Mouse (Mus musculus): ENCODE results near the gene Ppp1r14d. TPM values are rescaled to one million over a fixed set of nuclear protein-coding genes. Genes with fewer than 3 reads are reported as not detected.

The Ppp1r14d gene
- total RNA-seq, 1 experiment from 2014 or later: not detected

GRCm38 (mm10) chr2:119174866-119175265 lies 54.8 kb downstream of the Ppp1r14d start:
- no peak for ATAC-seq (replicated peaks; ENCODE audit: low read depth, poor library complexity, severe bottlenecking)

GRCm38 (mm10) chr2:119173991-119174651 lies 55.6 kb downstream of the Ppp1r14d start, which contains the start of gene Gm14137:
Gm14137 (plus strand) TSS chr2:119174509.
- ATAC-seq (replicated peaks; ENCODE audit: low read depth, poor library complexity, severe bottlenecking): no peak

- ATAC-seq (replicated peaks; ENCODE audit: low read depth, poor library complexity, severe bottlenecking): peak; percentile 74
These were observed 56.7 kb downstream of the Ppp1r14d start for GRCm38 (mm10) chr2:119172862-119173576.

- ATAC-seq (replicated peaks; ENCODE audit: low read depth, poor library complexity, severe bottlenecking): peak; percentile 2; the same call in 1 of the 2 replicates
These were observed 57.3 kb downstream of the Ppp1r14d start for GRCm38 (mm10) chr2:119172446-119172845.

GRCm38 (mm10) chr2:119171574-119171973 lies 58.1 kb downstream of the Ppp1r14d start:
- ATAC-seq (replicated peaks; ENCODE audit: low read depth, poor library complexity, severe bottlenecking): no peak

- ATAC-seq (replicated peaks; ENCODE audit: low read depth, poor library complexity, severe bottlenecking): 0 out of 2 replicates have a peak, but pooled peaks have one; percentile 8
These were observed 59.4 kb downstream of the Ppp1r14d start for GRCm38 (mm10) chr2:119170282-119170681.

Other genes with a start within 250 kb of the Ppp1r14d start
- gene Ccdc32, start 200.5 kb downstream of the Ppp1r14d start, total RNA-seq (2017): 11.4 and 15.7 TPM in 2 replicates
- gene Rpusd2, start 195.1 kb downstream of the Ppp1r14d start, total RNA-seq (2017): 22.3 and 22.8 TPM in 2 replicates
- gene Knl1, start 182.8 kb downstream of the Ppp1r14d start, total RNA-seq (2017): 91.2 and 91.3 TPM in 2 replicates
- 29.3 and 33.2 TPM in 2 replicates for gene Rad51, start 117.1 kb downstream of the Ppp1r14d start, total RNA-seq (2017)
- 38.4 and 44.1 TPM in 2 replicates for gene Rmdn3, start 72.9 kb downstream of the Ppp1r14d start, total RNA-seq (2017)
- gene Gchfr, start 62.1 kb downstream of the Ppp1r14d start, total RNA-seq (2017): not detected in 2 replicates
- gene Gm14137, start 55.4 kb downstream of the Ppp1r14d start, total RNA-seq (2017): not detected in 2 replicates
- 51.6 and 59.1 TPM in 2 replicates for gene Zfyve19, start 21.3 kb downstream of the Ppp1r14d start, total RNA-seq (2017)
- gene Dnajc17, start 21.1 kb downstream of the Ppp1r14d start, total RNA-seq (2017): 41.5 and 46.6 TPM in 2 replicates
- gene Spint1, start 7.5 kb upstream of the Ppp1r14d start, total RNA-seq (2017): 0.18 TPM in 1 of 2 replicates, not detected in the other
- gene Rhov, start 41.4 kb upstream of the Ppp1r14d start, total RNA-seq (2017): 0.05 TPM in 1 of 2 replicates, not detected in the other
- 12.8 and 22.5 TPM in 2 replicates for gene Vps18, start 58.8 kb upstream of the Ppp1r14d start, total RNA-seq (2017)
- not detected in 2 replicates for gene Dll4, start 95.9 kb upstream of the Ppp1r14d start, total RNA-seq (2017)
- not detected in 2 replicates for gene Chac1, start 121.3 kb upstream of the Ppp1r14d start, total RNA-seq (2017)
- gene Ino80, start 247.8 kb upstream of the Ppp1r14d start, total RNA-seq (2017): 27.3 and 39.3 TPM in 2 replicates